Comparison of ENCODE assay signal across 11 mouse cellular contexts in the genomic region with DNA sequence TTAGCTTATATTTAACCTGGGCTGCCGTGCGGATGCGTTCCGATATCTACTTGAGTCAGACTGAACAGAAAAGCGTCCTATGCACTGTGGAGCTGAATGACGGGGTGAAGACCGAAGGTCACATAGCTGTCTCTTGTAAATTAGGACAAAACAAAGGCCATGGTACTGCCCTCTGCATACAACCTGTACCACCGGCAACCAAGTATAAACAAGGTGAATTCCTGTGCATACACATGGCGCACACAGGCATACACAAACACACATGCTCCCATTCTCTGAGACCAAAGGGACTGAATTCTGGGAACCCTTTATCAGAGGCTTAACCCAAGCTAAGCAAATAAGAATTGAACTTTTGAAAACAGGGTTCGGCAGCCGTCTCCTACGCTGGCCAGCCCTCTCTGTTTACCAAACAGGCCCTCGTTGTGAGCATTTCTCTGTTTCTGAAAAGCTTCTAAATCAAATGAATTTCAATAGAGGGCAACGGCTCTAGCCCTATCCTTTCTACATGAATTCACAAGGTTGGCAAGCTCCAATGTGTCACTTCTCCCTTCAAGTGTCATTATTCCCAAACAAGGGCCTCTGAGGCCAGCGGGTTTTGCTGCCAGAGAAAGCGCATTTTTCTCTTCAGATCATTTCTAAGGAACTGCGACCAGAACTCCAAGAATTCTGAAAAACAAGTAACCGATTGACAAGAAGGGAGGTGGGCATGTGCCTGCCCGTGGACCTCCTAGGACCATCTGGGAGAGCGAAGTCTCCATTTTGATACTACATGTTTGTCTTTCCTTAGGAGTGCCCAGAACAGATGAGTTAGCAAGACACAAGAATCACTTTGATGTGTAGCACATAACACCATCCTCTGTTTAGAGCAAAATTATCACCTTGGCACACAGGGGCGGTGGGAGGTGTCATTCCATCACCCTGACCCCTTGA. TPM values are rescaled to one million over a fixed set of nuclear protein-coding genes. Genes with fewer than 3 reads are reported as not detected.
DNase-seq lines count a peak whose midpoint lies in the region; ATAC-seq and TF ChIP-seq lines count a peak whose summit lies in the region.
"Had no signal": no experiment of that assay in that cellular context is flagged by ENCODE, and none has a peak within 500 bp of the region (broad histone marks: within the 10 kb centered on the region; RNA-seq: fewer than 3 reads in every experiment).

No protein-coding gene starts in this region.

- 36% methylated on average over 21 of the region's 21 CpGs for WGBS in forebrain, embryonic 15.5 days
- WGBS in midbrain, embryonic 14.5 days = 75% methylated on average over 21 of the region's 21 CpGs
- WGBS in thymus, adult 2 months = 98% methylated on average over 21 of the region's 21 CpGs

- peak; percentile 66 for ATAC-seq in forebrain, embryonic 15.5 days (replicated peaks)
- ATAC-seq in midbrain, embryonic 14.5 days (ENCODE audit: low FRiP score, low TSS enrichment) = no peak

- no peak overlapping the region for H3K4me2 ChIP-seq in forebrain, embryonic 15.5 days (replicated peaks)
- no peak overlapping the region for H3K4me2 ChIP-seq in midbrain, embryonic 14.5 days (ENCODE audit: low read length)

- no peak for TF ChIP-seq CTCF in layer of hippocampus, adult 2 months (conservative IDR thresholded peaks at IDR 0.05)
- TF ChIP-seq CTCF in thymus, adult 2 months (IDR thresholded peaks at IDR 0.05; ENCODE audit: borderline replicate concordance, control insufficient read depth, extremely low read depth, insufficient read depth, low read length, poor library complexity) = no peak

- H3K4me3 ChIP-seq in layer of hippocampus, adult 2 months = no peak overlapping the region
- H3K4me3 ChIP-seq in forebrain, embryonic 15.5 days = no peak overlapping the region
- no peak overlapping the region for H3K4me3 ChIP-seq in midbrain, embryonic 14.5 days (replicated peaks; ENCODE audit: low read depth, low read length)
- H3K4me3 ChIP-seq in thymus, adult 2 months (ENCODE audit: control insufficient read depth, insufficient read depth, low read length) = no peak overlapping the region

- H3K9me3 ChIP-seq in forebrain, embryonic 15.5 days = no peaks in the 10 kb centered on the region
- H3K9me3 ChIP-seq in midbrain, embryonic 14.5 days (ENCODE audit: control insufficient read depth, low read length) = no peaks in the 10 kb centered on the region

- peaks cover 63% of the 10 kb centered on the region for H3K4me1 ChIP-seq in forebrain, embryonic 15.5 days
- peaks cover 13% of the 10 kb centered on the region; the same call in 1 of the 2 replicates for H3K4me1 ChIP-seq in midbrain, embryonic 14.5 days (ENCODE audit: control insufficient read depth, insufficient read depth, low read length)
- peaks cover 8% of the 10 kb centered on the region for H3K4me1 ChIP-seq in thymus, adult 2 months (replicated peaks; ENCODE audit: control insufficient read depth, insufficient read depth, low read length)

- no peak overlapping the region for H3K27ac ChIP-seq in layer of hippocampus, adult 2 months
- 0 out of 2 replicates have a peak overlapping the region, but pooled peaks have one; percentile 8 for H3K27ac ChIP-seq in forebrain, embryonic 15.5 days (replicated peaks)
- no peak overlapping the region for H3K27ac ChIP-seq in midbrain, embryonic 14.5 days (replicated peaks; ENCODE audit: low read depth, low read length)
- no peak overlapping the region for H3K27ac ChIP-seq in thymus, adult 2 months (ENCODE audit: control insufficient read depth, insufficient read depth, low read length)

- H3K36me3 ChIP-seq in forebrain, embryonic 15.5 days = 0 out of 2 replicates have a peak, but pooled peaks cover 6% of the 10 kb centered on the region
- H3K36me3 ChIP-seq in midbrain, embryonic 14.5 days (ENCODE audit: control insufficient read depth, insufficient read depth, low read length) = peaks cover 26% of the 10 kb centered on the region
- peaks cover 7% of the 10 kb centered on the region for H3K36me3 ChIP-seq in thymus, adult 2 months (ENCODE audit: control insufficient read depth, insufficient read depth, low read length)

- H3K27me3 ChIP-seq in forebrain, embryonic 15.5 days = no peaks in the 10 kb centered on the region
- H3K27me3 ChIP-seq in midbrain, embryonic 14.5 days (ENCODE audit: control insufficient read depth, insufficient read depth, low read length) = no peaks in the 10 kb centered on the region
- no peaks in the 10 kb centered on the region for H3K27me3 ChIP-seq in thymus, adult 2 months (ENCODE audit: control insufficient read depth, insufficient read depth, low read length)
- H3K27me3 ChIP-seq: CH12.LX had no signal

- no peak overlapping the region for H3K9ac ChIP-seq in forebrain, embryonic 15.5 days (replicated peaks)
- no peak overlapping the region for H3K9ac ChIP-seq in midbrain, embryonic 14.5 days (replicated peaks; ENCODE audit: low read length)

- TF ChIP-seq POLR2A in thymus, adult 2 months (IDR thresholded peaks at IDR 0.05; ENCODE audit: control insufficient read depth, extremely low read depth, insufficient read depth, low read length, poor library complexity) = no peak

- DNase-seq in layer of hippocampus, adult 2 months (ENCODE audit: low spot score in 2 of 2) = peak; percentile 27 to 52
- DNase-seq in layer of hippocampus, postnatal 25 days (ENCODE audit: extremely low spot score in 1 of 2, low spot score in 1 of 2) = no peak
- DNase-seq in Muller cell, postnatal 12 days (ENCODE audit: inconsistent ontology term) = peak; percentile 59
- peak; percentile 61 for DNase-seq in midbrain, embryonic 14.5 days
- no peak for DNase-seq in thymus, adult 2 months
- DNase-seq in embryo, embryonic 10 days (ENCODE audit: low spot score) = no peak
- no peak for DNase-seq in spleen, adult 12 weeks (ENCODE audit: low spot score)
- DNase-seq: gastrocnemius, postnatal 10 days; heart, postnatal 10 days had no signal

RNA-seq across cellular contexts. Expression of a gene that starts 42.6 kb away (rescaled TPM):
- total RNA-seq in layer of hippocampus, adult 2 months (2021) = 10 to 100 TPM; 78.9 to 80.9 TPM
- 10 to 100 TPM; 72.8 to 78.3 TPM for total RNA-seq in layer of hippocampus, postnatal 25 days (2021)
- 145 and 147 TPM in 2 replicates for polyA plus RNA-seq in forebrain, embryonic 15.5 days (2015; fragmentation: Nextera tagmentation; extraction: Ambion mirVana)
- polyA plus RNA-seq in midbrain, embryonic 14.5 days (2014; fragmentation: Nextera tagmentation; extraction: Ambion mirVana) = 147 and 150 TPM in 2 replicates
- polyA plus RNA-seq in thymus, adult 2 months (2012; rRNA removed) = 136 and 170 TPM in 2 replicates

Comparison
In these comparisons a context has a peak if more than half of its experiments do, and no peak if none do; other contexts are left out.
1. DNase-seq: peak in layer of hippocampus, adult 2 months (2 of 2), Muller cell, postnatal 12 days (single experiment) and midbrain, embryonic 14.5 days (single experiment); none in layer of hippocampus, postnatal 25 days (0 of 2), thymus, adult 2 months (single experiment), embryo, embryonic 10 days (single experiment) and spleen, adult 12 weeks (single experiment).